Mouse (Mus musculus): Measurements from ENCODE around the gene Baz2b. TPM values are rescaled to one million over a fixed set of nuclear protein-coding genes. Genes with fewer than 3 reads are reported as not detected.

Gene Baz2b
- total RNA-seq, 2 experiments from 2014 or later: 64.2 to 67.9 TPM

- DNase-seq (ENCODE audit: extremely low spot score in 1 of 2, low spot score in 2 of 2): no peak
- no peak for TF ChIP-seq CTCF (IDR thresholded peaks at IDR 0.05)
- Histone ChIP-seq H3K27ac (no peak overlapping the region), H3K4me3 (no peak overlapping the region)
- intact Hi-C loops (cut with DNase I): loop anchor here (10.0 kb wide), 1 partner anchor 345 kb away; no protein-coding TSS in a partner anchor
Measured at GRCm38 (mm10) chr2:59889699-59890098, 319.9 kb downstream of the Baz2b start.

- Histone ChIP-seq H3K4me3 (peak overlapping the region; percentile 70), H3K27ac (peak overlapping the region; percentile 92)
- DNase-seq (ENCODE audit: extremely low spot score in 1 of 2, low spot score in 2 of 2): no peak
- TF ChIP-seq CTCF (IDR thresholded peaks at IDR 0.05): no peak
- intact Hi-C loops (cut with DNase I): loop anchor here (10.0 kb wide), 1 partner anchor 338 kb away; no protein-coding TSS in a partner anchor
Measured at GRCm38 (mm10) chr2:59882742-59883281, 326.8 kb downstream of the Baz2b start.

- peak within 1 kb of the TSS; percentile 70 for H3K4me3 ChIP-seq
- peak within 1 kb of the TSS; percentile 92 for H3K27ac ChIP-seq
- TF ChIP-seq CTCF (IDR thresholded peaks at IDR 0.05): no peak
- intact Hi-C loops (cut with DNase I): loop anchor here (10.0 kb wide), 1 partner anchor 337 kb away; no protein-coding TSS in a partner anchor
- DNase-seq (ENCODE audit: extremely low spot score in 1 of 2, low spot score in 2 of 2): peak; percentile 88 to 91
Measured at GRCm38 (mm10) chr2:59881831-59882741, 327.6 kb downstream of the Baz2b start, which contains the start of gene Wdsub1. TSS of gene Wdsub1 (minus strand) at chr2:59882591.

GRCm38 (mm10) chr2:59881404-59881803, 328.2 kb downstream of the Baz2b start:
- intact Hi-C loops (cut with DNase I): loop anchor here (10.0 kb wide), 1 partner anchor 337 kb away; no protein-coding TSS in a partner anchor
- no peak for TF ChIP-seq CTCF (IDR thresholded peaks at IDR 0.05)
- Histone ChIP-seq H3K27ac (no peak overlapping the region), H3K4me3 (peak overlapping the region; percentile 70)
- no peak for DNase-seq (ENCODE audit: extremely low spot score in 1 of 2, low spot score in 2 of 2)

GRCm38 (mm10) chr2:59878221-59878620, 331.4 kb downstream of the Baz2b start:
- intact Hi-C loops (cut with DNase I): no loop called here
- no peak for TF ChIP-seq CTCF (IDR thresholded peaks at IDR 0.05)
- H3K4me3 ChIP-seq: no peak overlapping the region
- no peak for DNase-seq (ENCODE audit: extremely low spot score in 1 of 2, low spot score in 2 of 2)
- no peak overlapping the region for H3K27ac ChIP-seq

GRCm38 (mm10) chr2:59877335-59877734, 332.3 kb downstream of the Baz2b start:
- no peak overlapping the region for H3K4me3 ChIP-seq
- no peak overlapping the region for H3K27ac ChIP-seq
- no peak for DNase-seq (ENCODE audit: extremely low spot score in 1 of 2, low spot score in 2 of 2)
- intact Hi-C loops (cut with DNase I): no loop called here
- no peak for TF ChIP-seq CTCF (IDR thresholded peaks at IDR 0.05)

- Histone ChIP-seq H3K27ac (no peak overlapping the region), H3K4me3 (no peak overlapping the region)
- intact Hi-C loops (cut with DNase I): no loop called here
- no peak for TF ChIP-seq CTCF (IDR thresholded peaks at IDR 0.05)
- no peak for DNase-seq (ENCODE audit: extremely low spot score in 1 of 2, low spot score in 2 of 2)
Measured at GRCm38 (mm10) chr2:59876482-59876881, 333.2 kb downstream of the Baz2b start.

GRCm38 (mm10) chr2:59870526-59870925, 339.1 kb downstream of the Baz2b start:
- Histone ChIP-seq H3K27ac (no peak overlapping the region), H3K4me3 (no peak overlapping the region)
- DNase-seq (ENCODE audit: extremely low spot score in 1 of 2, low spot score in 2 of 2): no peak
- no peak for TF ChIP-seq CTCF (IDR thresholded peaks at IDR 0.05)
- intact Hi-C loops (cut with DNase I): no loop called here

- intact Hi-C loops (cut with DNase I): no loop called here
- TF ChIP-seq CTCF (IDR thresholded peaks at IDR 0.05): no peak
- H3K27ac ChIP-seq: no peak overlapping the region
- no peak overlapping the region for H3K4me3 ChIP-seq
- DNase-seq (ENCODE audit: extremely low spot score in 1 of 2, low spot score in 2 of 2): no peak
Measured at GRCm38 (mm10) chr2:59862618-59863017, 347.0 kb downstream of the Baz2b start.

- DNase-seq (ENCODE audit: extremely low spot score in 1 of 2, low spot score in 2 of 2): no peak
Measured at GRCm38 (mm10) chr2:59854363-59854762, 355.3 kb downstream of the Baz2b start.

GRCm38 (mm10) chr2:59853543-59853942, 356.1 kb downstream of the Baz2b start:
- no peak for DNase-seq (ENCODE audit: extremely low spot score in 1 of 2, low spot score in 2 of 2)
- no peak for TF ChIP-seq CTCF (IDR thresholded peaks at IDR 0.05)
- Histone ChIP-seq H3K27ac (no peak overlapping the region), H3K4me3 (no peak overlapping the region)
- intact Hi-C loops (cut with DNase I): no loop called here

More at GRCm38 (mm10) chr2:59854363-59854762, 355.3 kb downstream of the Baz2b start:
- intact Hi-C loops (cut with DNase I): no loop called here
- Histone ChIP-seq H3K27ac (no peak overlapping the region), H3K4me3 (no peak overlapping the region)
- TF ChIP-seq CTCF (IDR thresholded peaks at IDR 0.05): no peak

GRCm38 (mm10) chr2:59852916-59853315, 356.7 kb downstream of the Baz2b start:
- no peak for DNase-seq (ENCODE audit: extremely low spot score in 1 of 2, low spot score in 2 of 2)
- no peak for TF ChIP-seq CTCF (IDR thresholded peaks at IDR 0.05)
- no peak overlapping the region for H3K27ac ChIP-seq
- no peak overlapping the region for H3K4me3 ChIP-seq
- intact Hi-C loops (cut with DNase I): no loop called here
